Mouse (Mus musculus): ENCODE measurements around the gene Tmem238.

The Tmem238 gene

GRCm38 (mm10) chr7:4792278-4793212, 3.1 kb upstream of the Tmem238 start, which contains the start of gene Rpl28:
Rpl28 (plus strand) TSS chr7:4792874.
- peak; percentile 98 for DNase-seq (ENCODE audit: low read depth, low spot score)

- DNase-seq (ENCODE audit: low read depth, low spot score): peak; percentile 67
Observed at GRCm38 (mm10) chr7:4788499-4789435, 689 bp downstream of the Tmem238 start.

- DNase-seq (ENCODE audit: low read depth, low spot score): no peak
Observed at GRCm38 (mm10) chr7:4783667-4784268, 5.7 kb downstream of the Tmem238 start.

GRCm38 (mm10) chr7:4782759-4783158, 6.7 kb downstream of the Tmem238 start, which contains the start of the genes Il11 and Tmem190:
Il11 (minus strand) TSS chr7:4782859.
Tmem190 (plus strand) TSS chr7:4782937.
- no peak for DNase-seq (ENCODE audit: low read depth, low spot score)

- no peak for DNase-seq (ENCODE audit: low read depth, low spot score)
Observed at GRCm38 (mm10) chr7:4782130-4782529, 7.3 kb downstream of the Tmem238 start.

GRCm38 (mm10) chr7:4779921-4780320, 9.5 kb downstream of the Tmem238 start:
- no peak for DNase-seq (ENCODE audit: low read depth, low spot score)

GRCm38 (mm10) chr7:4777851-4778637, 11.4 kb downstream of the Tmem238 start:
- DNase-seq (ENCODE audit: low read depth, low spot score): no peak

GRCm38 (mm10) chr7:4776861-4777830, 12.3 kb downstream of the Tmem238 start:
- peak; percentile 74 for DNase-seq (ENCODE audit: low read depth, low spot score)

GRCm38 (mm10) chr7:4776131-4776530, 13.3 kb downstream of the Tmem238 start:
- no peak for DNase-seq (ENCODE audit: low read depth, low spot score)

- no peak for DNase-seq (ENCODE audit: low read depth, low spot score)
Observed at GRCm38 (mm10) chr7:4771202-4771601, 18.3 kb downstream of the Tmem238 start, which contains the start of gene Fam71e2. Fam71e2 (minus strand) TSS chr7:4771302.

- DNase-seq (ENCODE audit: low read depth, low spot score): no peak
Observed at GRCm38 (mm10) chr7:4764946-4765710, 24.3 kb downstream of the Tmem238 start.

GRCm38 (mm10) chr7:4759670-4760069, 29.8 kb downstream of the Tmem238 start:
- DNase-seq (ENCODE audit: low read depth, low spot score): no peak

- DNase-seq (ENCODE audit: low read depth, low spot score): peak; percentile 87
Observed at GRCm38 (mm10) chr7:4752821-4753570, 36.5 kb downstream of the Tmem238 start, which contains the start of gene Cox6b2. Cox6b2 (minus strand) TSS chr7:4753094.

- peak; percentile 61 for DNase-seq (ENCODE audit: low read depth, low spot score)
Observed at GRCm38 (mm10) chr7:4751971-4752820, 37.3 kb downstream of the Tmem238 start.

- DNase-seq (ENCODE audit: low read depth, low spot score): no peak
Observed at GRCm38 (mm10) chr7:4749169-4749568, 40.3 kb downstream of the Tmem238 start.

- DNase-seq (ENCODE audit: low read depth, low spot score): no peak
Observed at GRCm38 (mm10) chr7:4748321-4748720, 41.1 kb downstream of the Tmem238 start.
